Mouse (Mus musculus): ENCODE measurements around the gene 4933402J07Rik. TPM values are rescaled to one million over a fixed set of nuclear protein-coding genes. Genes with fewer than 3 reads are reported as not detected.

The 4933402J07Rik gene
- not detected in 2 replicates for polyA plus RNA-seq (2014; fragmentation: Nextera tagmentation; extraction: Ambion mirVana)

GRCm38 (mm10) chr8:87563553-87563952 is at the start of gene 4933402J07Rik:
TSS of gene 4933402J07Rik (plus strand) at chr8:87563853.
- Histone ChIP-seq H3K4me1 (ENCODE audit: control insufficient read depth, insufficient read depth, low read length) (no peaks in the 10 kb centered on the region), H3K9me3 (replicated peaks; ENCODE audit: control insufficient read depth, low read length) (no peaks in the 10 kb centered on the region), H3K9ac (ENCODE audit: low read depth, low read length) (no peak within 1 kb of the TSS), H3K27me3 (ENCODE audit: control insufficient read depth, insufficient read depth, low read length) (no peaks in the 10 kb centered on the region), H3K27ac (ENCODE audit: low read depth, low read length) (no peak within 1 kb of the TSS), H3K4me3 (ENCODE audit: low read depth, low read length) (no peak within 1 kb of the TSS), H3K36me3 (ENCODE audit: control insufficient read depth, insufficient read depth, low read length) (no peaks in the 10 kb centered on the region), H3K4me2 (no peak within 1 kb of the TSS)
- 45% methylated on average over 2 of the region's 2 CpGs for WGBS (ENCODE audit: insufficient replicate concordance)
- no peak for ATAC-seq (replicated peaks; ENCODE audit: insufficient number of reproducible peaks, low FRiP score, low TSS enrichment)

GRCm38 (mm10) chr8:87517132-87517531 is 46.5 kb upstream of the 4933402J07Rik start:
- no peaks in the 10 kb centered on the region for H3K4me1 ChIP-seq (ENCODE audit: control insufficient read depth, insufficient read depth, low read length)
- no peaks in the 10 kb centered on the region for H3K9me3 ChIP-seq (replicated peaks; ENCODE audit: control insufficient read depth, low read length)
- 87% methylated on average over 3 of the region's 3 CpGs for WGBS (ENCODE audit: insufficient replicate concordance)
- H3K4me2 ChIP-seq, result no peak overlapping the region
- H3K9ac ChIP-seq (ENCODE audit: low read depth, low read length), result no peak overlapping the region
- H3K36me3 ChIP-seq (ENCODE audit: control insufficient read depth, insufficient read depth, low read length), result no peaks in the 10 kb centered on the region
- H3K27me3 ChIP-seq (ENCODE audit: control insufficient read depth, insufficient read depth, low read length), result no peaks in the 10 kb centered on the region
- H3K27ac ChIP-seq (ENCODE audit: low read depth, low read length), result no peak overlapping the region
- no peak for ATAC-seq (replicated peaks; ENCODE audit: insufficient number of reproducible peaks, low FRiP score, low TSS enrichment)
- no peak overlapping the region for H3K4me3 ChIP-seq (ENCODE audit: low read depth, low read length)

- ATAC-seq (replicated peaks; ENCODE audit: insufficient number of reproducible peaks, low FRiP score, low TSS enrichment), result no peak
- Histone ChIP-seq H3K4me3 (ENCODE audit: low read depth, low read length) (no peak overlapping the region), H3K27me3 (ENCODE audit: control insufficient read depth, insufficient read depth, low read length) (no peaks in the 10 kb centered on the region), H3K4me1 (ENCODE audit: control insufficient read depth, insufficient read depth, low read length) (no peaks in the 10 kb centered on the region), H3K27ac (ENCODE audit: low read depth, low read length) (no peak overlapping the region), H3K9ac (ENCODE audit: low read depth, low read length) (no peak overlapping the region), H3K36me3 (ENCODE audit: control insufficient read depth, insufficient read depth, low read length) (no peaks in the 10 kb centered on the region), H3K9me3 (replicated peaks; ENCODE audit: control insufficient read depth, low read length) (no peaks in the 10 kb centered on the region), H3K4me2 (no peak overlapping the region)
- 86% methylated on average over 1 of the region's 1 CpGs for WGBS (ENCODE audit: insufficient replicate concordance)
Measured at GRCm38 (mm10) chr8:87525006-87525405, 38.6 kb upstream of the 4933402J07Rik start.

- H3K4me1 ChIP-seq (ENCODE audit: control insufficient read depth, insufficient read depth, low read length), result no peaks in the 10 kb centered on the region
- no peak overlapping the region for H3K4me3 ChIP-seq (ENCODE audit: low read depth, low read length)
- no peak for ATAC-seq (replicated peaks; ENCODE audit: insufficient number of reproducible peaks, low FRiP score, low TSS enrichment)
- 0 out of 2 replicates have a peak, but pooled peaks cover 2% of the 10 kb centered on the region for H3K27me3 ChIP-seq (ENCODE audit: control insufficient read depth, insufficient read depth, low read length)
- H3K9me3 ChIP-seq (replicated peaks; ENCODE audit: control insufficient read depth, low read length), result no peaks in the 10 kb centered on the region
- H3K9ac ChIP-seq (ENCODE audit: low read depth, low read length), result no peak overlapping the region
- WGBS (ENCODE audit: insufficient replicate concordance), result 42% methylated on average over 4 of the region's 4 CpGs
- no peak overlapping the region for H3K4me2 ChIP-seq
- H3K36me3 ChIP-seq (ENCODE audit: control insufficient read depth, insufficient read depth, low read length), result no peaks in the 10 kb centered on the region
- H3K27ac ChIP-seq (ENCODE audit: low read depth, low read length), result no peak overlapping the region
Measured at GRCm38 (mm10) chr8:87531176-87531575, 32.5 kb upstream of the 4933402J07Rik start.

GRCm38 (mm10) chr8:87533476-87533875 is 30.2 kb upstream of the 4933402J07Rik start:
- H3K9ac ChIP-seq (ENCODE audit: low read depth, low read length), result no peak overlapping the region
- H3K27me3 ChIP-seq (ENCODE audit: control insufficient read depth, insufficient read depth, low read length), result 0 out of 2 replicates have a peak, but pooled peaks cover 6% of the 10 kb centered on the region
- no peak overlapping the region for H3K27ac ChIP-seq (ENCODE audit: low read depth, low read length)
- H3K9me3 ChIP-seq (replicated peaks; ENCODE audit: control insufficient read depth, low read length), result no peaks in the 10 kb centered on the region
- no peaks in the 10 kb centered on the region for H3K36me3 ChIP-seq (ENCODE audit: control insufficient read depth, insufficient read depth, low read length)
- no peak overlapping the region for H3K4me2 ChIP-seq
- WGBS (ENCODE audit: insufficient replicate concordance), result 68% methylated on average over 4 of the region's 4 CpGs
- no peak overlapping the region for H3K4me3 ChIP-seq (ENCODE audit: low read depth, low read length)
- H3K4me1 ChIP-seq (ENCODE audit: control insufficient read depth, insufficient read depth, low read length), result no peaks in the 10 kb centered on the region
- no peak for ATAC-seq (replicated peaks; ENCODE audit: insufficient number of reproducible peaks, low FRiP score, low TSS enrichment)

- Histone ChIP-seq H3K36me3 (ENCODE audit: control insufficient read depth, insufficient read depth, low read length) (no peaks in the 10 kb centered on the region), H3K27ac (ENCODE audit: low read depth, low read length) (no peak overlapping the region), H3K9ac (ENCODE audit: low read depth, low read length) (no peak overlapping the region), H3K9me3 (replicated peaks; ENCODE audit: control insufficient read depth, low read length) (no peaks in the 10 kb centered on the region), H3K4me2 (no peak overlapping the region), H3K4me1 (ENCODE audit: control insufficient read depth, insufficient read depth, low read length) (no peaks in the 10 kb centered on the region), H3K27me3 (ENCODE audit: control insufficient read depth, insufficient read depth, low read length) (0 out of 2 replicates have a peak, but pooled peaks cover 6% of the 10 kb centered on the region), H3K4me3 (ENCODE audit: low read depth, low read length) (no peak overlapping the region)
- WGBS (ENCODE audit: insufficient replicate concordance), result 43% methylated on average over 2 of the region's 2 CpGs
- ATAC-seq (replicated peaks; ENCODE audit: insufficient number of reproducible peaks, low FRiP score, low TSS enrichment), result no peak
Measured at GRCm38 (mm10) chr8:87534846-87535245, 28.8 kb upstream of the 4933402J07Rik start.

GRCm38 (mm10) chr8:87536615-87537329 is 26.9 kb upstream of the 4933402J07Rik start:
- Histone ChIP-seq H3K36me3 (ENCODE audit: control insufficient read depth, insufficient read depth, low read length) (no peaks in the 10 kb centered on the region), H3K9me3 (replicated peaks; ENCODE audit: control insufficient read depth, low read length) (no peaks in the 10 kb centered on the region), H3K27me3 (ENCODE audit: control insufficient read depth, insufficient read depth, low read length) (0 out of 2 replicates have a peak, but pooled peaks cover 8% of the 10 kb centered on the region), H3K27ac (ENCODE audit: low read depth, low read length) (no peak overlapping the region), H3K4me2 (peak overlapping the region; percentile 47), H3K4me3 (ENCODE audit: low read depth, low read length) (no peak overlapping the region), H3K9ac (ENCODE audit: low read depth, low read length) (no peak overlapping the region), H3K4me1 (ENCODE audit: control insufficient read depth, insufficient read depth, low read length) (no peaks in the 10 kb centered on the region)
- 8% methylated on average over 23 of the region's 23 CpGs for WGBS (ENCODE audit: insufficient replicate concordance)
- no peak; the same call in 1 of the 2 replicates for ATAC-seq (replicated peaks; ENCODE audit: insufficient number of reproducible peaks, low FRiP score, low TSS enrichment)

- 0 out of 2 replicates have a peak, but pooled peaks cover 8% of the 10 kb centered on the region for H3K27me3 ChIP-seq (ENCODE audit: control insufficient read depth, insufficient read depth, low read length)
- H3K4me3 ChIP-seq (ENCODE audit: low read depth, low read length), result no peak overlapping the region
- H3K4me2 ChIP-seq, result no peak overlapping the region
- no peak for ATAC-seq (replicated peaks; ENCODE audit: insufficient number of reproducible peaks, low FRiP score, low TSS enrichment)
- H3K9me3 ChIP-seq (replicated peaks; ENCODE audit: control insufficient read depth, low read length), result no peaks in the 10 kb centered on the region
- H3K36me3 ChIP-seq (ENCODE audit: control insufficient read depth, insufficient read depth, low read length), result no peaks in the 10 kb centered on the region
- H3K9ac ChIP-seq (ENCODE audit: low read depth, low read length), result no peak overlapping the region
- H3K4me1 ChIP-seq (ENCODE audit: control insufficient read depth, insufficient read depth, low read length), result no peaks in the 10 kb centered on the region
- H3K27ac ChIP-seq (ENCODE audit: low read depth, low read length), result no peak overlapping the region
- WGBS (ENCODE audit: insufficient replicate concordance), result 20% methylated on average over 15 of the region's 15 CpGs
Measured at GRCm38 (mm10) chr8:87539829-87540394, 23.7 kb upstream of the 4933402J07Rik start.

All from heart, embryonic 11.5 days (tissue).